Mouse (Mus musculus): ENCODE measurements around the gene C1rb. TPM values are rescaled to one million over a fixed set of nuclear protein-coding genes. Genes with fewer than 3 reads are reported as not detected.
"Not testable (repeated sequence)": the region's sequence is repeated elsewhere in the genome, so short reads cannot be mapped to it uniquely, and the experiment has no call there.

Gene C1rb
- polyA plus RNA-seq (2015; fragmentation: Nextera tagmentation; extraction: Ambion mirVana) = not detected in 2 replicates

DNA sequence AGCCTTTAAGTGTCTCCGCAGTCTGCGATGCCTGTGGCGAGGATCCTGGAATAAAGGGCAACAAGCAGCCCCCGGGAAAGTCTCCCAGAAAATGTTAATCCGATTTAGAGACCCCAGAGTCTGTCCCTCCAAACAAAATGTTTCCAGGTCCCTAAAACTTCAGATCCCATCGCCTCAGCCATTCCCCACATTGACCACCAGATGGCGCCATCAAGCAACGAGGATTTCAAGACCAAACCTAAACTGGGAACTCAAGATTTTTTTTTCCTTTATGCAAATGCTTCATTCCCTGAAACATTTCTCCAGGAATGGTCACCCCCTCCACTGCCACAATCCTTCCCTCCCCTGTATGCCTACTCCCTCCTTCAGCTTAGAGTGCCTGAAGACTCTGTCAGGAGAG lies at the start of gene C1rb:
Gene C1rb (plus strand): TSS at position 269 of the 400 bp plus-strand sequence.
- Histone ChIP-seq H3K4me2 (ENCODE audit: low read depth, low read length) (no peak within 1 kb of the TSS), H3K4me1 (ENCODE audit: control insufficient read depth, low read depth, low read length) (no peaks in the 10 kb centered on the region), H3K27me3 (ENCODE audit: control insufficient read depth, insufficient read depth, low read depth, low read length) (no peaks in the 10 kb centered on the region), H3K9me3 (replicated peaks; ENCODE audit: control insufficient read depth, low read length) (no peaks in the 10 kb centered on the region), H3K9ac (ENCODE audit: low read depth, low read length) (no peak within 1 kb of the TSS), H3K27ac (ENCODE audit: low read length) (no peak within 1 kb of the TSS), H3K4me3 (ENCODE audit: low read depth, low read length) (no peak within 1 kb of the TSS), H3K36me3 (ENCODE audit: control insufficient read depth, insufficient read depth) (no peaks in the 10 kb centered on the region)
- 3% methylated on average over 8 of the region's 8 CpGs for WGBS (ENCODE audit: insufficient replicate concordance)
- no peak for ATAC-seq (ENCODE audit: low read depth)

GRCm38 (mm10) chr6:124522082-124522481 lies 48.0 kb upstream of the C1rb start:
- H3K4me3 ChIP-seq (ENCODE audit: low read depth, low read length); H3K9ac ChIP-seq (ENCODE audit: low read depth, low read length); H3K27ac ChIP-seq (ENCODE audit: low read length); H3K4me1 ChIP-seq (ENCODE audit: control insufficient read depth, low read depth, low read length); H3K9me3 ChIP-seq (replicated peaks; ENCODE audit: control insufficient read depth, low read length); H3K27me3 ChIP-seq (ENCODE audit: control insufficient read depth, insufficient read depth, low read depth, low read length); H3K36me3 ChIP-seq (ENCODE audit: control insufficient read depth, insufficient read depth); H3K4me2 ChIP-seq (ENCODE audit: low read depth, low read length); ATAC-seq (ENCODE audit: low read depth): not testable (repeated sequence)
- WGBS (ENCODE audit: insufficient replicate concordance) = 55% methylated on average over 7 of the region's 7 CpGs

DNA sequence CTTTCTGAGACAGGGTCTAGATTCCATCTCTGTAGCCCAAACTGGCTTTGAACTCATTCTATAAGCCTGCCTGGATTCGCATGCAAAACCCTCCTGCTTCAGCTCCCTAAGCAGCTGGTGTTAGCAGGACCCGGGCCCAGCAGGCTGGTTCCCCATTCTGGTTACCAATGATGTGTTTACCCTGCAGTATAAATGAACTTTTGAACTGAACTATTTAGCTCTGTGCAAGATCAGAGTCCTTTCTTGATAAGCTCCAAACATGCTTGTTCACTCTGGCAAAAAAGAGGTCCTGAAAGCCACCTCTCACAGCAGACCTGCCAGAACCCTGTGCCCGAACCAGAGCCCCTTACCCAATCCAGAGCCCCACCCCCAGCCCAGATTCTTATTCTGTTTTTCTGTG lies 42.2 kb upstream of the C1rb start:
- no peak overlapping the region for H3K4me3 ChIP-seq (ENCODE audit: low read depth, low read length)
- H3K4me1 ChIP-seq (ENCODE audit: control insufficient read depth, low read depth, low read length) = no peaks in the 10 kb centered on the region
- H3K9me3 ChIP-seq (replicated peaks; ENCODE audit: control insufficient read depth, low read length) = no peaks in the 10 kb centered on the region
- H3K9ac ChIP-seq (ENCODE audit: low read depth, low read length) = no peak overlapping the region
- ATAC-seq (ENCODE audit: low read depth) = peak; percentile 74
- no peaks in the 10 kb centered on the region for H3K27me3 ChIP-seq (ENCODE audit: control insufficient read depth, insufficient read depth, low read depth, low read length)
- H3K4me2 ChIP-seq (ENCODE audit: low read depth, low read length) = no peak overlapping the region
- peak overlapping the region; percentile 15; the same call in 1 of the 2 replicates for H3K27ac ChIP-seq (ENCODE audit: low read length)
- 43% methylated on average over 3 of the region's 3 CpGs for whole genome bisulfite sequencing (ENCODE audit: insufficient replicate concordance)
- H3K36me3 ChIP-seq (ENCODE audit: control insufficient read depth, insufficient read depth) = no peaks in the 10 kb centered on the region

DNA sequence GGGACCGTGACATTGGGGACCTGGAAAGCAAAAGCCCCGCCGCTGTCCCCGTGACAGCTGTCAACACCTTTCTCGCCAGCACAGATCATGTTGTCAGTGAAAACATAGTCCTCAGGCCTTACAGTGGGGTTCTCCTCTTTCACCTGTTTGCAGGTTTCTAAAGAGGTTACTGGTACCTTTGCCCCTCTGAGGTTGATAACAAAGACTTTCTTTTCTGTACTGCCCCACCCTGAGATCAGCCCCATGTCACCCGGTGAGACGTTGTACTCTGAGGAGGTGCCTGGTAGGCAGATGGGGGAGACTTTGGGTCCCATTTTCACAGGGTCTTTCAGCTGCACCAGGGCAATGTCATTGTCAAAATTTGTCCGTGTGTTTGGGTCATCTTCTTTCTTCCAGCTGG lies 39.0 kb upstream of the C1rb start:
- Histone ChIP-seq H3K4me3 (ENCODE audit: low read depth, low read length) (no peak overlapping the region), H3K27ac (ENCODE audit: low read length) (no peak overlapping the region), H3K4me2 (ENCODE audit: low read depth, low read length) (no peak overlapping the region), H3K4me1 (ENCODE audit: control insufficient read depth, low read depth, low read length) (no peaks in the 10 kb centered on the region), H3K9ac (ENCODE audit: low read depth, low read length) (no peak overlapping the region), H3K36me3 (ENCODE audit: control insufficient read depth, insufficient read depth) (no peaks in the 10 kb centered on the region), H3K9me3 (replicated peaks; ENCODE audit: control insufficient read depth, low read length) (no peaks in the 10 kb centered on the region), H3K27me3 (ENCODE audit: control insufficient read depth, insufficient read depth, low read depth, low read length) (no peaks in the 10 kb centered on the region)
- no peak for ATAC-seq (ENCODE audit: low read depth)
- 68% methylated on average over 8 of the region's 8 CpGs for WGBS (ENCODE audit: insufficient replicate concordance)

DNA sequence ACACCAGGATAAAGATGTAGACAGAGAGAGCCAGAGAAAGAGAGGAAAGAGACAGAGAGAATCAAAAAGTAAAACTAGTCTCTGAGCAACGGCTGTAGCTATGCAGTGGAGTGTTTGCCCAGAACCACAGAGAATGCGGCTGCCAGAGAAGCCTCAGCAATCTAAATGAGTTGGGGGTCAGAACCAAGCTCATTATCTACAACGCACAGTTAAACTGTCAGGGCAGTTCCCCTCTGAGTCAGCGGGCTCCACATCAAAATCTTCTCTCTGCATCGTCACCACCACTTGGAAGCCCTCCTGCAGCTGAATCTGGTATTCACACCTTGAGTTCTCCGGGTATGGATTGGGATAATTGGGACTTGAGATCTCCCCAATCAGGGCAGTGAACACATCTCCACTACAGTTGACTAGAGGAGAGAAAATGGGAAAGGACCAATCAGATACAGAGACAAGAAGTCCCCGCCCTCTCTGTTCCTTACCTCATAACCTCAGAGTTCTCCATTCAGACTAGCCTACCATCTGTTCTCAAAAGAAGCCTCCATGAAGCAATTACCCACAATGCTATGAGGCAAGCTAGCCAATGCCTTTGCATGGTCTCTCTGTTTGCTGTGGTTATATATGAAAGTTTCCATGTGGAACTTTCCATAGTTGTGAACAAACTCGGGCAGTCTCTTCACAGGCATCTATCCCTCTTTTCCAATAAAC lies 33.8 kb upstream of the C1rb start:
- H3K9ac ChIP-seq (ENCODE audit: low read depth, low read length); H3K4me3 ChIP-seq (ENCODE audit: low read depth, low read length); H3K9me3 ChIP-seq (replicated peaks; ENCODE audit: control insufficient read depth, low read length); H3K4me2 ChIP-seq (ENCODE audit: low read depth, low read length); H3K36me3 ChIP-seq (ENCODE audit: control insufficient read depth, insufficient read depth); H3K4me1 ChIP-seq (ENCODE audit: control insufficient read depth, low read depth, low read length); H3K27ac ChIP-seq (ENCODE audit: low read length); ATAC-seq (ENCODE audit: low read depth); H3K27me3 ChIP-seq (ENCODE audit: control insufficient read depth, insufficient read depth, low read depth, low read length): not testable (repeated sequence)
- WGBS (ENCODE audit: insufficient replicate concordance) = 39% methylated on average over 8 of the region's 8 CpGs

- H3K9me3 ChIP-seq (replicated peaks; ENCODE audit: control insufficient read depth, low read length); H3K4me3 ChIP-seq (ENCODE audit: low read depth, low read length); H3K9ac ChIP-seq (ENCODE audit: low read depth, low read length); H3K4me1 ChIP-seq (ENCODE audit: control insufficient read depth, low read depth, low read length); H3K27me3 ChIP-seq (ENCODE audit: control insufficient read depth, insufficient read depth, low read depth, low read length); H3K36me3 ChIP-seq (ENCODE audit: control insufficient read depth, insufficient read depth); ATAC-seq (ENCODE audit: low read depth); H3K27ac ChIP-seq (ENCODE audit: low read length); H3K4me2 ChIP-seq (ENCODE audit: low read depth, low read length): not testable (repeated sequence)
- 49% methylated on average over 2 of the region's 2 CpGs for WGBS (ENCODE audit: insufficient replicate concordance)
Observed at GRCm38 (mm10) chr6:124541176-124541575, 28.9 kb upstream of the C1rb start.

GRCm38 (mm10) chr6:124542284-124542683 lies 27.8 kb upstream of the C1rb start, which contains the start of gene C1s1:
TSS of gene C1s1 (minus strand) at chr6:124542359.
- not testable (repeated sequence) for H3K27ac ChIP-seq (ENCODE audit: low read length); H3K27me3 ChIP-seq (ENCODE audit: control insufficient read depth, insufficient read depth, low read depth, low read length); H3K9me3 ChIP-seq (replicated peaks; ENCODE audit: control insufficient read depth, low read length); H3K36me3 ChIP-seq (ENCODE audit: control insufficient read depth, insufficient read depth); H3K4me1 ChIP-seq (ENCODE audit: control insufficient read depth, low read depth, low read length)
- peak; percentile 84 for ATAC-seq (ENCODE audit: low read depth)
- WGBS (ENCODE audit: insufficient replicate concordance) = 0% methylated on average over 1 of the region's 1 CpGs
- Histone ChIP-seq H3K4me2 (ENCODE audit: low read depth, low read length) (peak within 1 kb of the TSS; percentile 5; the same call in 1 of the 2 replicates), H3K4me3 (ENCODE audit: low read depth, low read length) (peak within 1 kb of the TSS; percentile 27), H3K9ac (ENCODE audit: low read depth, low read length) (peak within 1 kb of the TSS; percentile 20; the same call in 1 of the 2 replicates)

DNA sequence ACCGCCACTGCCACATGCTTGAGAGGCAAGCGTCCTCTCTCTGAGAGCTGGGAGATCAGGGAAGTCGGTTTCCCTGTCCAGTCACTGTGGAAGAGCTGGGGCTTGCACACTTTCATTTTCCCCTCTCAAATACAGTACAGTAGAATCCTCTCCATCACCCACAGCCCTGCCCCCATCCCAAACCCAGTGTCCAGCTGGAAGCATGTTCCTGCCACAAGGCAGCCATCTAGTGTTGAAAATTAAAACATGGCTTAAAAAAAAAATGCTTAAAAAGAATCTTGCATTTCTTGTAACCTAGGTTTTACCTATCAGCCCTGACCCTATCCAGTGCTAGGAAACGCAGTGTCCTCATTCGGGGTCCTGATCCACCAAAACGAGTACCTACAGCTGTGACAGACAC lies 25.6 kb upstream of the C1rb start:
- no peaks in the 10 kb centered on the region for H3K27me3 ChIP-seq (ENCODE audit: control insufficient read depth, insufficient read depth, low read depth, low read length)
- no peak overlapping the region for H3K4me3 ChIP-seq (ENCODE audit: low read depth, low read length)
- 47% methylated on average over 5 of the region's 6 CpGs for WGBS (ENCODE audit: insufficient replicate concordance)
- H3K4me1 ChIP-seq (ENCODE audit: control insufficient read depth, low read depth, low read length) = no peaks in the 10 kb centered on the region
- no peaks in the 10 kb centered on the region for H3K36me3 ChIP-seq (ENCODE audit: control insufficient read depth, insufficient read depth)
- no peaks in the 10 kb centered on the region for H3K9me3 ChIP-seq (replicated peaks; ENCODE audit: control insufficient read depth, low read length)
- H3K4me2 ChIP-seq (ENCODE audit: low read depth, low read length) = no peak overlapping the region
- H3K27ac ChIP-seq (ENCODE audit: low read length) = no peak overlapping the region
- no peak for ATAC-seq (ENCODE audit: low read depth)
- no peak overlapping the region for H3K9ac ChIP-seq (ENCODE audit: low read depth, low read length)

GRCm38 (mm10) chr6:124545425-124545824 lies 24.7 kb upstream of the C1rb start:
- H3K27ac ChIP-seq (ENCODE audit: low read length) = no peak overlapping the region
- no peaks in the 10 kb centered on the region for H3K4me1 ChIP-seq (ENCODE audit: control insufficient read depth, low read depth, low read length)
- no peak overlapping the region for H3K4me3 ChIP-seq (ENCODE audit: low read depth, low read length)
- no peaks in the 10 kb centered on the region for H3K36me3 ChIP-seq (ENCODE audit: control insufficient read depth, insufficient read depth)
- no peaks in the 10 kb centered on the region for H3K9me3 ChIP-seq (replicated peaks; ENCODE audit: control insufficient read depth, low read length)
- no peak for ATAC-seq (ENCODE audit: low read depth)
- H3K27me3 ChIP-seq (ENCODE audit: control insufficient read depth, insufficient read depth, low read depth, low read length) = no peaks in the 10 kb centered on the region
- WGBS (ENCODE audit: insufficient replicate concordance) = 57% methylated on average over 2 of the region's 2 CpGs
- no peak overlapping the region for H3K4me2 ChIP-seq (ENCODE audit: low read depth, low read length)
- H3K9ac ChIP-seq (ENCODE audit: low read depth, low read length) = no peak overlapping the region
